Mouse (Mus musculus): ENCODE measurements around the gene Zw10. TPM values are rescaled to one million over a fixed set of nuclear protein-coding genes. Genes with fewer than 3 reads are reported as not detected.

Gene Zw10
- polyA plus RNA-seq, 1 experiment from 2014 or later, result 40.5 TPM

Other genes with a start within 250 kb of the Zw10 start
- gene Zbtb16, start 219.4 kb upstream of the Zw10 start, polyA plus RNA-seq (2015; fragmentation: Nextera tagmentation; extraction: Ambion mirVana), result 1.4 and 1.6 TPM in 2 replicates
- gene Htr3a, start 144.5 kb upstream of the Zw10 start, polyA plus RNA-seq (2015; fragmentation: Nextera tagmentation; extraction: Ambion mirVana), result 0.12 and 0.22 TPM in 2 replicates
- not detected in 2 replicates for gene Htr3b, start 90.6 kb upstream of the Zw10 start, polyA plus RNA-seq (2015; fragmentation: Nextera tagmentation; extraction: Ambion mirVana)
- 11.2 and 11.4 TPM in 2 replicates for gene Usp28, start 70.2 kb upstream of the Zw10 start, polyA plus RNA-seq (2015; fragmentation: Nextera tagmentation; extraction: Ambion mirVana)
- gene Tmprss5, start 25.6 kb downstream of the Zw10 start, polyA plus RNA-seq (2015; fragmentation: Nextera tagmentation; extraction: Ambion mirVana), result 0.10 TPM in 1 of 2 replicates, not detected in the other
- 0.14 and 1.2 TPM in 2 replicates for gene Gm4894, start 194.9 kb downstream of the Zw10 start, polyA plus RNA-seq (2015; fragmentation: Nextera tagmentation; extraction: Ambion mirVana)